Mouse (Mus musculus) embryonic fibroblast, embryonic 13.5 days (primary cell): Measurements from ENCODE around the gene Wdr54. TPM values are rescaled to one million over a fixed set of nuclear protein-coding genes. Genes with fewer than 3 reads are reported as not detected.

Experiments
- H3K27ac ChIP-seq: 2 replicates; pipeline ENCODE4 v1.5.1; 2012; ENCODE audit warnings: low read length, control low read depth, inconsistent platforms; ENCODE audit not compliant: insufficient read depth
- H3K4me1 ChIP-seq: 2 replicates; pipeline ENCODE4 v1.6.1; 2011; ENCODE audit warnings: low read length; ENCODE audit not compliant: control insufficient read depth, insufficient read depth
- H3K4me3 ChIP-seq: 2 replicates; pipeline ENCODE4 v1.5.1; 2011; ENCODE audit warnings: mild to moderate bottlenecking, control low read depth, low read length; ENCODE audit not compliant: insufficient read depth
- CTCF ChIP-seq: IDR thresholded peaks from 2 replicates; pipeline ENCODE4 v1.5.1; 2011; ENCODE audit warnings: mild to moderate bottlenecking, control low read depth, low read length, moderate library complexity, borderline replicate concordance; ENCODE audit not compliant: insufficient read depth
- POLR2A ChIP-seq: IDR thresholded peaks from 2 replicates; pipeline ENCODE4 v1.6.1; 2011; ENCODE audit warnings: low read depth, mild to moderate bottlenecking, control low read depth, low read length, moderate library complexity
- polyA plus RNA-seq: library from polyadenylated mRNA; stranded (reverse); fragments of >200 nt; gene quantifications from 2 replicates; pipeline ENCODE4 v1.2.4, GENCODE M21; 2011; ENCODE audit warnings: low read depth; ENCODE audit not compliant: missing spikeins, insufficient read length

Wdr54 gene
- polyA plus RNA-seq, 1 experiment, result 5.4 TPM

GRCm38 (mm10) chr6:83108762-83109668 is 47.2 kb downstream of the Wdr54 start, which contains the start of gene Mrpl53:
Gene Mrpl53 (plus strand): TSS chr6:83109040.
- Histone ChIP-seq H3K4me3 (peak within 1 kb of the TSS; percentile 62), H3K4me1 (no peaks in the 10 kb centered on the region), H3K27ac (peak within 1 kb of the TSS; percentile 56)
- TF ChIP-seq POLR2A, result peak; percentile 74
- TF ChIP-seq CTCF, result no peak

- H3K4me3 ChIP-seq, result peak overlapping the region; percentile 62; the same call in 1 of the 2 replicates
- no peak overlapping the region for H3K27ac ChIP-seq
- H3K4me1 ChIP-seq, result no peaks in the 10 kb centered on the region
- TF ChIP-seq CTCF (peak; percentile 87), POLR2A (no peak)
Measured at GRCm38 (mm10) chr6:83107566-83108400, 48.4 kb downstream of the Wdr54 start.

GRCm38 (mm10) chr6:83104158-83104557 is 52.0 kb downstream of the Wdr54 start:
- no peak for TF ChIP-seq CTCF
- TF ChIP-seq POLR2A, result 0 out of 2 replicates have a peak, but pooled peaks have one; percentile 5
- no peak overlapping the region for H3K4me3 ChIP-seq
- no peaks in the 10 kb centered on the region for H3K4me1 ChIP-seq
- H3K27ac ChIP-seq, result no peak overlapping the region

- no peak overlapping the region for H3K27ac ChIP-seq
- no peak for TF ChIP-seq POLR2A
- no peak for TF ChIP-seq CTCF
- no peak overlapping the region for H3K4me3 ChIP-seq
- no peaks in the 10 kb centered on the region for H3K4me1 ChIP-seq
Measured at GRCm38 (mm10) chr6:83103130-83103650, 53.0 kb downstream of the Wdr54 start.

GRCm38 (mm10) chr6:83101688-83102556 is 54.3 kb downstream of the Wdr54 start:
- Histone ChIP-seq H3K4me1 (no peaks in the 10 kb centered on the region), H3K4me3 (peak overlapping the region; percentile 56), H3K27ac (no peak overlapping the region)
- TF ChIP-seq POLR2A (peak; percentile 44), CTCF (0 out of 2 replicates have a peak, but pooled peaks have one; percentile 7)

GRCm38 (mm10) chr6:83101316-83101687 is 54.9 kb downstream of the Wdr54 start, which contains the start of the genes Ccdc142 and Gm42688:
Gene Ccdc142 (plus strand): TSS chr6:83101601.
Gene Gm42688 (plus strand): TSS chr6:83101617.
- peak within 1 kb of the TSS; percentile 56 for H3K4me3 ChIP-seq
- H3K27ac ChIP-seq, result no peak within 1 kb of the TSS
- peak; percentile 47; the same call in 1 of the 2 replicates for TF ChIP-seq CTCF
- peak; percentile 77 for TF ChIP-seq POLR2A
- no peaks in the 10 kb centered on the region for H3K4me1 ChIP-seq

Other genes with a start within 250 kb of the Wdr54 start
- 1.3 and 2.7 TPM in 2 replicates for gene Sema4f, start 216.6 kb downstream of the Wdr54 start, polyA plus RNA-seq
- 0.78 TPM in 1 of 2 replicates, not detected in the other for gene M1ap, start 209.5 kb downstream of the Wdr54 start, polyA plus RNA-seq
- gene Dok1, start 122.9 kb downstream of the Wdr54 start, polyA plus RNA-seq, result 37.9 and 56.4 TPM in 2 replicates
- 124 and 241 TPM in 2 replicates for gene Loxl3, start 122.2 kb downstream of the Wdr54 start, polyA plus RNA-seq
- 129 and 133 TPM in 2 replicates for gene Aup1, start 101.9 kb downstream of the Wdr54 start, polyA plus RNA-seq
- 56.3 and 60.8 TPM in 2 replicates for gene Htra2, start 101.1 kb downstream of the Wdr54 start, polyA plus RNA-seq
- 0.25 and 0.84 TPM in 2 replicates for gene Dqx1, start 98.6 kb downstream of the Wdr54 start, polyA plus RNA-seq
- not detected in 2 replicates for gene Tlx2, start 86.1 kb downstream of the Wdr54 start, polyA plus RNA-seq
- gene Pcgf1, start 78.5 kb downstream of the Wdr54 start, polyA plus RNA-seq, result 12.1 and 15.2 TPM in 2 replicates
- not detected in 2 replicates for gene Lbx2, start 70.0 kb downstream of the Wdr54 start, polyA plus RNA-seq
- 0.60 TPM in 1 of 2 replicates, not detected in the other for gene Ccdc142, start 54.8 kb downstream of the Wdr54 start, polyA plus RNA-seq
- 1.2 and 1.9 TPM in 2 replicates for gene Gm42688, start 54.8 kb downstream of the Wdr54 start, polyA plus RNA-seq
- gene Mrpl53, start 47.4 kb downstream of the Wdr54 start, polyA plus RNA-seq, result 41.9 and 42.7 TPM in 2 replicates
- 28.0 TPM in 2 replicates for gene Mogs, start 40.9 kb downstream of the Wdr54 start, polyA plus RNA-seq
- gene Wbp1, start 34.8 kb downstream of the Wdr54 start, polyA plus RNA-seq, result 37.3 and 44.5 TPM in 2 replicates
- gene Ino80b, start 31.0 kb downstream of the Wdr54 start, polyA plus RNA-seq, result 6.6 and 7.4 TPM in 2 replicates
- gene Rtkn, start 20.9 kb downstream of the Wdr54 start, polyA plus RNA-seq, result 13.4 and 15.4 TPM in 2 replicates
- 0.51 and 0.70 TPM in 2 replicates for gene 1700003E16Rik, start within 50 bp of the Wdr54 start, polyA plus RNA-seq
- 92.5 and 98.8 TPM in 2 replicates for gene Dctn1, start 9.5 kb upstream of the Wdr54 start, polyA plus RNA-seq
- gene Slc4a5, start 63.4 kb upstream of the Wdr54 start, polyA plus RNA-seq, result not detected in 2 replicates
- gene Mthfd2, start 169.5 kb upstream of the Wdr54 start, polyA plus RNA-seq, result 123 and 138 TPM in 2 replicates
- 139 and 148 TPM in 2 replicates for gene Mob1a, start 169.6 kb upstream of the Wdr54 start, polyA plus RNA-seq
- gene Bola3, start 192.8 kb upstream of the Wdr54 start, polyA plus RNA-seq, result 86.0 and 88.1 TPM in 2 replicates